Mouse (Mus musculus) gonadal fat pad, adult 2 months (tissue): ENCODE measurements at regions not wholly inside any gene's neighbourhood (a gene's known extent, or its start where the extent isn't known, plus 50 kb on each side); places are given as distances from the start of the nearest gene placed in this dataset.
A peak's percentile ranks its signal among the peaks of the same experiment; 100 is the strongest.

ENCODE experiments used
- DNase-seq: peaks from one replicate; pipeline ENCODE4 v3.0.0-alpha.2; 2012; ENCODE audit warnings: low read depth

DNA sequence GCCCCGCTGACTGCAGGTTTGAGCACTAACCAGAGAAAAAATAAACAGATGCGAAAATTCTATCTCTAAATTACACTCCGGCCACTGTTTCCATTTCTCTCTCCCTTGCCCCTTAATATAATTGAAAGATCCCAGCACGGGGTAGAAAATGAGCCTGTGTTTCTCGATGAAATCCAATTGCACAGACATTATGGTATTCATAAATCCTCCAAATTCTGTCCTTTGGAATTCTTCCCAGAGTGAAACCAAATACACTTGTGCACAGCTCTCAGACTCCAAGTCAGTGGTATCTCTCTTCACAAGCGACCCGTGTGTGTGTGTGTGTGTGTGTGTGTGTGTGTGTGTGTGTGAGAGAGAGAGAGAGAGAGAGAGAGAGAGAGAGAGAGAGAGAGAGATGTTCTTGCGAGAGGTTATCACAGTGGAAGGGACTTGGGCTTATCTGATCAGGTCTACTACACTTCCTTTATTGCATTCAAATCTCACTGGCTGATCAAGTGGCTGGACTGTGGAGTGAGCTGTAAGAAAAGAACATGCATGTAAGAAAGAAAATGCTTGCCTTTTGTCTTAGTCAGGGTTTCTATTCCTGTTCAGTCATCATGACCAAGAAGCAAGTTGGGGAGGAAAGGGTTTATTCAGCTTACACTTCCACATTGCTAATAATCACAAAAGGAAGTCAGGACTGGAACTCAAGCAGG is 529.6 kb upstream of the Gm19410 start:
- DNase-seq = no peak

DNA sequence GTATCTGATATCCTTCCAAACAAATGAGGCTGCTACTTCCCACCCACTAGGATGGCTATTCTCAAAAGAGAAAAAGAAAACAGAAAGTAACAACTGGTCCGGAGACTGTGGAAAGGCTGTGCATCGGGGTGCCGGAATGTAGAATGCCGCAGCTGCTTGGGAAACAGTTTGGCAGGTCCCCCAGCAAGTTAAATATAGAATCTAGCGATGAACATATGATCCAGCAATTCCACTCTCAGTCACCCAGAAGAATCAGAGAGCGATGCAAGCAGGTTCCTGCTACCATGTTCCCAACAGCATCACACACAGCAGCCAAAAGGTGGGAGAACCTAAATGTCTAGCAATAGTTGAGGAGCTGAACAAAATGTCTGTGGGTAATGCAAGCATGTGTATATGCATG is 528.3 kb upstream of the Gm19410 start:
- no peak for DNase-seq

DNA sequence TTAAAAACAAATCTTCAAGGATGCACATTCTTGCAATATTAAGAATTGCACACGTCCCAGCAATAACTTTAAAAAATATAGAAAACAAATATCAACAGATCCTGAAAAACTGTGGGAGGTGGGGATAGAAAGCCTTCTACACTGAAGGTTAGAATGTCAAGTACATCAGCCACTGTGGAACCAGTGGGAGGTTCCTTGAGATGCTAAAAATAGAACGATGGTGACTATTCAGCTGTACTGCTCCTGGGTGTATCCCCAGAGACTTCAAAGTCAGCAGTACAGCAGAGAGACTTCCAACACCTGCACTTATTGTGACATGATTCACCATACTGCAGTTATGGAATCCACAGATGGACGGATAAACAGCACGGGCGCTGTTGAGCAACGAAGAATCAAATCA is 524.7 kb upstream of the Gm19410 start:
- DNase-seq = no peak

DNA sequence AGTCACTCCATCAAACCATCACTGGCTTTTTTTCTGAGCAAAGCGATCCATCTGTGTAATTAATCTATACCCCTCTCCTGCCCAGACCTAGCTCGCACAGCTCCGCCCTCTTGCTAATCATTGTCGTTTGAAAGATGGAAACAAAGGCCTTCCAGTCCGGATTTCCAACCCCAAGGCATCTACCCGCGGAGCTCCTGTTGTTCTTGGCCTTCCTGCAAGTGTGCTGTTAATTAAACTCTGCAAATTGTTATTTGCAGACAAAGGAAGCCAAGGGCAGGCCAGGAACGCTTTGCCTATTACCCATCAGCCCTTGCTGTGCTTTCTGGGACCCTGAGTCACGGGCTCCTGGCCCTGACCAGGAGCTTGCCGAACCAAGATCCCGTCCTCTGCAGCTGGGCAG is 522.0 kb upstream of the Gm19410 start:
- DNase-seq = peak; percentile 24

DNA sequence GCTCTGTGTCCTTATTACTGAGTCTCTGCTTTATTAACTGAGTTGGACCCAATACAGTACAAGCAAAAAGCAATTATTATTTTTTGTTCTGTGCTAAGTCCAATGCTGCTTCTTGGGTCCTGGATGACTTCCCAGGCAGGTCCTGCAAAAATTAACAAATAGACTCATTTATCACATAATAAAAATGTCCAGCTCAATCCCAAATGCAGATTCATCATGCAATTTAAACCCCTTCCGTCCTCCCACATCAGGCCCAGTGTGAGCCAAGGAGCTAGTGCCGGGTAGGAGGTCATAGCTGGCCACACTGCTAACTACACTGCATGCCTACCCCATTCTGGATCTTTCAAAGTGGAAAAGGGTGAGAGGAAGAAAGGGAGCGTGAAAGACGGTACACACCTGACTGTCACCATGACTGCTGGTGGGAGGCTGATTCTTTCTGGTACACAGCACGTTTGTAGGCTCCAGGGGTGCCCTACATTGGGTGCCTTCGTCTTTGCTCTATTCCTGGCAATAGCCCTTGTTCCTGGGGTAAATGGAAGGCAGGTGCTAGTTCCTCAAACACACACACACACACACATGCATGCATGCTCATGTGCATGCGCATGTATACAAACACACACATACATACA is 515.7 kb upstream of the Gm19410 start:
- no peak for DNase-seq

DNA sequence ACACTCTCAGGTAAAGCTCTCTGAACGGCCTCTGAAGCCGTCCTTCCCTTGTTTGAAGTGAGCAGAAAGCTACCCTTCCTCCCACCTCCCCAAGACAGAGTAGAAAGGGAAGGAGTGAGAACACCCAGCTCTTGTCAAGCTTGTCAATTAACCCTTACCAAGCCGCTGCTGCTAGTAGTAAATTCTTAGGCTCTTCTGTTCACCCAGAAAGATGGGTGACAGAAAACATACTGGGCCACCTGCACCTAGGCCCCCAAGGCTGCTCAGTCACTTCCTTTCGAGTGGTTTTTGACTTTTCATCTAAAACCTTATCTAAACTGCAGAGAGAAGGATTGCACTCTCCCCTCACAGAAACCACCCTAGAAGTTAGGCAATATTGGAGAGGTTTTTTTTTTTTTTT is 514.9 kb upstream of the Gm19410 start:
- no peak for DNase-seq

DNA sequence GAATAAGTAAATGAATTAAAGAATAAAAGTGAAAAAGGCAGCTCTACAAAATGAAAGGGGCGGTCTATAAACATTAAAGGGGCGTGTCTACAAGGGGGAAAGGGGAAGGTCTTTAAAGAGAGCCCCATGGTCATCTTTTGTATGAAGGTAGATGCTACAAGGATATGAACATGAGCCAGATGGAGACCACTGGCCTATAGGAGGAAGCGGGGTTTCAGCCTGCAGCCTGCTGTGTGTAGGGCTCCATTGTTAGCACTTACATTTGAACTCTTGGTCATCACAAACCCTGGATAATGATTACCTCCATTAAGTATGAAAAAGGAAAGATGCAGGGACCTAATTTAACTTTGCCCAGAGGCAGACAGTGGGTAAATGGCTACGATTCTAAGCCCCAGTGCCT is 511.6 kb upstream of the Gm19410 start:
- no peak for DNase-seq

DNA sequence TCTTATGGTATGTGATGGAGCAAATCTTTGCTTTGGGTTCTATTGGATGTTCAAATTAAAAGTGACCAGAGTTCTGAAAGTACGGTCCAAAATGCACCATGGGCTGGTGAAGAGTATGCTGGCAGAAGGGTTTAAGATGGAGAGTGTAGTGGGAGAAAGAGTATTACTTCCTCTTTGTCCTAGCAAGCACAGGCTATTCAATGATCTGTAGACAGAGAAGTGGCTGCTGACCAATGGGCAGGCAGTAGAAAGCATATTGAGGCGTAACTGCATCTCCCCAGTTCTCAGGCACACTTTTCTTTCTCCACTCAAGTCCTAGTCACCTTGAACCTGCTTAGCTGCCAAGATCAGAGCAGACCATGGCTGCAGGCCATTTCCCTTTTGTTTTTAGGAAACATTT is 510.3 kb upstream of the Gm19410 start:
- no peak for DNase-seq

DNA sequence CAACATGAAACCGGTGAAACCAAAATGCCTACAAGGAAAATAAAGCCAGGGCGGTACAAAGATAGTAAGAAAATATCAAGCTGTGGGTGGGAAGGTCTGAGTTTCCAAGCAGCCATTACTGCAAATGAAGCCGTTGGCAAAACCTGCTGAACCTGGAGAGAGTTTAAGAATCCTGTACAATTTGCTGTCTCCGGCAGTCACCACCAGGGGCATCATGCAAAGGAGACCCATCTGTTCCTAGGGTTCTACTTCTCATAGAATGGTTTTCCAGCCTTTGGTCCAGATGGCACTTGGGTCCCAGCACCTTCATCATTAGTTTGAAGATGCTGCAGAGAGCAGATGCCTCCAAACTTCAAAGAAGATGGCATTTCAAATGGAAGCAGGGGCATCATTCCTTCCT is 508.6 kb upstream of the Gm19410 start:
- no peak for DNase-seq

DNA sequence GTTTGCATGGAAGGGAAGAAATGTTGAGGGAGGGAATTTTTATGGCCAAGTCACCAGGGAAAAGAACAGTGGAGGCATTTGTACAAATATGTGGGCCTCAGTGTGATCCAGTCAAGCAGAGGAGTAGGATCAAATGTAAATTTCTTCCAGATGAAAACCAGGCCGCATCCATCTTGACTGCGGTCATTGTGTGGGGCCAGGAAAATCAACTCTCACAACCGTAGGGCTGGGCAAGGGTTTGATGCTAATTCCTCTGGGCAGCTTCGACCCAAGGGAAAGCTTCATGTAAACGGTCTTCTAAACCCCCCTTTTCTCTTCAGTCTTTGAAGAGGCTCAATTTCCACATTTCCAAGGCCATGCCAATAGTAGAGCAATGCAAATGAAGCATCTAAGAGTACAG is 497.4 kb upstream of the Gm19410 start:
- no peak for DNase-seq

DNA sequence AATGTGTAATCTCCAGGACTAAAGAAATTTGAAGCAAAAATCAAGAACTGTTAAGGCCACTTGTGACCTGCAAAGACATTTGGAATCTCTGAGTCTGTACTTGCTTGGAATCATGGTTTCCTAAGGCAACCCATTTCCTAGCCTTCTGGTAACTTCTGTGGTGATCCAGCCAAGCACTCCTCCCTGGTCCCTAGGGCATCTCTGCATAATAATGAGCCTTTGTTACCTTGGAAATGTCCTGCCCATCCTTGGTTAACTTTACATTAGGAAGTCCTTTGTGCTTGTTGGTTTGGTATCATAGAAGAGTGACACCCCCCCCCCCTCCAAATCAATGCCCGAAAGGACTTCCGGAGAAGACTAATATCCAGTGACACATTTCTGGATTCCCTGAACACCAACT is 496.6 kb upstream of the Gm19410 start:
- DNase-seq = no peak

DNA sequence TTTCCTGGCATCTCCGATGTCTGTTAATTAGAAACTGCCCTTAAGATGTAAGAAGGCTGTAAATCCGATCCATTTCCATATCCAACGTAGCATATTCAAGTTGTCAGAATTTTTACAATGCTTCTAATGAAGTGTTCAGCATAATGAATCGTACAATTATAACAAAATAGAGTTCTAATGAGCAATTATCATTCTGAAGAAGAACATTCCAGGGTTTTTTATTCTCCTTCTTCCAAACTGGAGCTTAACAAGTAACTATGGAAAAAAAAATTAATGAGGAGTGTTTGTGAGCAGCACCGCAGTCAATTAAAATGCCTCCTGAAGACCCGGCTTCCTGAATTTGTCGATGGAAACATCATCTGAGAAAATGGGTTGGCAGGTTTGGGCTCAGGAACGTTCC is 489.6 kb upstream of the Gm19410 start:
- DNase-seq = no peak

DNA sequence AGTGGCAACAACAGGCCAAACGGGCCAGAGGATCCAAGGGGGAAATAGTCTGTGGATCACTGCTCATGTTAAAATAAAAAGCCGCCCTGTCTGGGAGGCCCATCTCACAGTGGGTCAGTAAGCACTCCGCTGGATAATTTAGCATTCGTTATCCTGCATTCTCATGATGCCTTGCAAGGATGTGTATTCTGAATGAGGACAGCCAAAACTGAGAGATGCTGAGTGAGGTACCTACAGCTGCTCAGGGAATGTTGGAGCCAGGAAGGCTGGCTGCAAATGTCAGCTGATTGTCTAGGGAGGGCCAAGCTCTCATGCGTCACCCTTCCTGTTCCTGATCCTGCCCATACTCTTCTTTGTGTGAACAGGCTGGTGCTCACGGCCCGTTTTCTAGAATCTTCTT is 489.1 kb upstream of the Gm19410 start:
- no peak for DNase-seq

DNA sequence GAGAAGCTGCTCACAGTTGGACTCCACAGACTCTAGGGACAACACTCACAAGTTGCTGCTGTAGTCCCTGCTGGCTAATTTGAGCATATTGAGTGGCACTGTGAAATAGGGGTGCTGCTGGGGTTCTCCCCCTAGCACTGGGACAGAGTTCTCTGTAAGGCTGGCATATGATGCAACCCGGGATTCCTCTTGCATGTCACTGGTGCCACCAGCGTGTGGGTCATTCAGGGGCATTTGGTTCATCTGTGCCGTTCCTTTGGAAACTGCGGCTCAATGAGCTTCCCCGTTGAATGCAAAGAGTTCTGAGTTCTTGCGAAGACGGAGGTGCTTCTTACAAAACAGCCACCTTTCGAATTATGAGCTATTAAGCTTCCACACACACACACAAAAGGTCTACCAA is 486.6 kb upstream of the Gm19410 start:
- DNase-seq = no peak

DNA sequence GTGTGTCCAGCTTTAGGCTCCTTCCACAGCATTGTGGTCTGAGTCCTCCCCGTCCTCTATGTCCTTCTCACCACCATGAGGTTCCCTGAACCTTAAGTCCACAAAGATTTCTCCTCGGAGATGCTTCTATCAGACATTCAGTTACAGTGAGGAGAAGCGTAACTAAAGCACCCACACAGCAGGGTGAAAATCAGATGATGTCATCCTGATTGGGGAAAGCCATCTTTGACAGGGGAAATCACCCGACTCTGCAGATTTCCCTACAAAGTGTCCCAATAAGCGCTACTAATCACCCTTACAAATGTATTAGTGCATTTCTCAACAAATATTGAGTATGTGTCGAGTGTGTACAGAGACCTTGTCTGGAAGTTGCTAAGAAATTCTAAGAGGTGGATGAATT is 484.8 kb upstream of the Gm19410 start:
- DNase-seq = no peak

DNA sequence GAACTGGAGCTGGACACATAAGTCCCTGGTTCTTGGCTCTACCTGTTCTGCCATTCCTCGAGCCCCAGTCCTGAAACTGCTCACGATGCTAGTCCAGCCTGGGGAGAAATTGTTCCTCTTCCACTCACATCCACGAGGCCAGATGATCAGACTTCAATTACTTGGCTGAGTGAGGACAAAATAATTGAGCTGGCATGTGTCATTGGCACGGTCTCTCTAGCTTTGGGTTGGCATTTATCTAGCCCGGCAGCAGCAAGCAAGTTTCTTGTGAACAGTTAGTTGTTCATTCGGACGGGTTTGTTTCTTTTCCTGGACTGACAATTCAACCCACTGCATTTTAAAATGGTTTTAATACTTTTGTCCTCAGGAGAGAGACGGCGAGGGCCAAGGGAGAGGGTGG is 482.2 kb upstream of the Gm19410 start:
- no peak for DNase-seq

DNA sequence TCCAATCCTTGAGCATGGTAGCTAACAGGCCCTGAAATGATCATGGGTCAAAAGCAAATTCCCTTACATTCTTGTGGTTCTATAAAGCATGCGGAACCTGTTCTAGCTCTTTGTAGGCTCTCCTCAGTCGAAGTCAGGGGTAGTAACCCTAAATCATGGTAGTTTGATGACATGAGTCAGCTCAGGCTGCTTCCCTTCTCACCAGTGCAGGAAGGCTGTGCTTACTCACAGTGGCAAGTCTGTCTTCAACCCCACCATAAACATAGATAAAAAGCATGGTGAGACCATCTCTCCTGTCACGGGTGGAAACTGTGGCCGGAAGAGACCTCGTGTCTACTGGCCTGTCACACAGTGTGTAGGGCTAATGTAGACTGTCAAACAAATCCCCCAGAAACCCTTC is 476.6 kb upstream of the Gm19410 start:
- DNase-seq = no peak

DNA sequence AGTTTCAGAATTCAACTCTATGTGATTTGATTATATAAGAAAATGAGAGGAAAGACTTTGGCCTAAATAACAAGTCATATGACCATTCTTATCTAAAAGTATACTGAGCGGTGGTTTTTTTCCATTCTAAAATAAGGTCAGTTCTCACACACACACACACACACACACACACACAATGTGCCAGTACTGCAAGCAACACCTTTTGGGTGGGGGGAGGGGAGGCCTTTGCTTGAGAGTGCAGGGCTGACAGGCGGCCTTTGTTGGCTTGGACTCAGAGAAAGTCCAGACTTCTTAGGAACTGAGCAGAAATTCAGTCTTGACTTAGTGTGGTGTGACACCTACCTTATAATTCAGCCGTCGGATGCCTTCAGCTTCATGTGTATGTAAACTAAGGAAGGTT is 475.6 kb upstream of the Gm19410 start:
- DNase-seq = no peak

DNA sequence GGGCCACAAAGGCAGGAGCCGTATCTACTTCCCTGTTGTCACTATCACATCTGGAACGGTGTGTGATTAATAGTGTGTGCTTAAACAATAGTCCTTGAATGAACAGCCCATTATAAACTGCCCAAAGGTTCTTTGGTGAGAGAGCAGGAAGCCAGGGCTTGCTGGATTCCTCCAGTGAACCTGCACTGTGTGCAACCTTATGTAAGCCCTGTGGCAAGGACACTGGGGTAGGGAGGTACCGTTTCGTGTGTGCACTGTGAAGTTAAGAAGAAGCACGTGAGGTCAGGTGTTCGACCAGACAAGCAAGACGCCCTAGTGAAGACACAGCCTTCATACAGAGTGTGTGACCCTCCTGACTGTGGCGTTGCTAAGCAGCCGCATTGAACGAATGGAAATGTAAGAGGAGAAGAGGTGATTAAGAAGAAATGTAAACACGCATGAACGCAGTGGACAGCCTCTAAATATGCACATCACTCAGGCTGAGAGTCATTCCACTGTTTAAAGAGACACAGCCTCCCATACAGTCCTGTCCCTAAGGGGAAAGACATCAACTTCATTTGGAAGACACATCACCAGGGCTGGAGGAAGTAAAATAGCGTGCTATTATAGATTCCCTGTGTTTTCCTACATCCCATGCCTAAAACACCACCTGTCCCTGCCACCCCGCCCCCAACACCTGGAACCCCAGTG is 472.0 kb upstream of the Gm19410 start:
- DNase-seq = no peak

DNA sequence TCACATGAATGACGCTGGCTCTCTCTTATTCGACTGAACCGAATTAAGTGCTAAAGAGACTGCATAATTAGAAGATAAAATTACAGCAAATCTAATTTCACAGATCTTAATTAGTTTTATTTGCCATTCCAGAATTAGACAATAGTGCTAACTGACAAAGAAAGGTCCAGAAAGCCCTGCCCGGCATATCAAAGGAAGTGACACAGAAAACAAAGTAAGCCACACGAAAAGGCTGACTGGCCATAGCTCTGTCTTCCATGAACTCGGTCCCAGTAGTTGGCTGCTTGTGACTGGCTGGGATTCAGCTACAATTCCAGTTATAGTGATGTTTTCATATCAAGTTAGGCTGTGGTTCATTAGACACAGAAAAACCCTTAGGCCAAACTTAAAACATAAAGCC is 468.7 kb upstream of the Gm19410 start:
- DNase-seq = no peak

DNA sequence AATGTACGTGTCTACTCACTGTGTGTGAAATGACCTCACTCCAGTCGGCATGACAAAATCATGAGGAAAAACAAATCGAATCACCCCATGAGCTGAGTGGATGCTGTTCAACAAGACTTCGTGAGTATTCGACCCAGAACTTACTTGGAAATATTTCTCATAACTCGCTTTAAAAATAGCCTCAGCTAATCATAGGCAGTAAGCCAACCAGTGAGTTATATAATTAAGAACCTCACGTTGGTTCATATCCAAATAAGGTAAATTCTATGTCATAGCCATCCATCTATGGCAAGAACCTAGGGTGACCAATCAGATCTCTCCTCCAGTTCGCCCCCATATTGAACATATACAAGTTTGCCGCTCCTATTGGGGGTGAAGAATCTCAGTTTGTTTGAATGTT is 466.5 kb upstream of the Gm19410 start:
- DNase-seq = no peak

DNA sequence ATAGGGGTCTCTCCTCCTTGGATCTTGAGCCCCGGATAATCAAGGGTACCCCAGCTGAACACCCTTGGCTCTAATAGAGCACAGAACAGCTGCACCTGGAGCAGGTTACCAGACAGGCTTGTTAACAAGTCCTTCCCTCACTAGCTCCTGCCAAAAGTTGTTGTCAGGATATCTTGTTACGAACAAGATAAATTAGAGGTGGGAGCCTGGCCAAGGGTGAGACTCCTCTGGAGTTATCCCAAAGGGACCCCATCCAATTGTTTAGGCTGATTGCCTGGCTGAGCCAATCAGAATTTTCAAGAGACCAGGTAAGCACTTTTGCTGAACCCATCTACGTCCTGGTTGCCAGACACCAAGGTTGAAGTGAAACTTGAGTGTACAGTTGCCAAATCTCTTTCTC is 465.2 kb upstream of the Gm19410 start:
- DNase-seq = peak; percentile 37

DNA sequence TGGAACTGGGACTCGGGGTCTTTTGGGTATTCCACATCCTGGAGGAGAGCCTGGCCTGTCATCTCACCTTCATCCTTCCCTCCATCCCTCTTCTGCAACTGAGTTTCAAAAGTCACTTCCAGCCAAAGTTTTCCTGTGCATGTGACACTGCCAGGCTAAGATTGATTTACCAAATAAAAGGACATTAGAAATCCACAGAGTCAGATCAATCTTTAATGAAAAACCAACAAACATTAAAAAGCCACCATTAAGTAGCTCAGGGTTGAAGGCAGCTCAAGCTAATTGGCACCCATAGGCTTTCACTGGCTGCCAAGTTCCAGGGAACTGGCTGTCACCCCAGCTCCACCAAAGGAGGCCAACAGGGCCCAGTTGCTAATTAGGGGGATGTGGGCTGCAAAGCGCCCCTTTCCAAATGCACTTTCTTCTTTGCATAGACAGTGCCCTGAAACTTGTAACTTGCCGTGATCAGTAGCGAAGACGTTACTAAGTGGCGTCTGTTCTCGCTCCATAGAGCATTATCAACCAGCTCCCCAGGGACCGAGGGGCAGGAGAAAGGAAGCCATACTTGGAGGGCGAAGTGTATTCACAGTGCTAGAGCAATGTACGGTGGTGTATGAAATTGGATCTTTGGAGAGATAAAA is 464.6 kb upstream of the Gm19410 start:
- no peak for DNase-seq
